9 mouse cellular contexts compared by ENCODE assay signal in the genomic region with DNA sequence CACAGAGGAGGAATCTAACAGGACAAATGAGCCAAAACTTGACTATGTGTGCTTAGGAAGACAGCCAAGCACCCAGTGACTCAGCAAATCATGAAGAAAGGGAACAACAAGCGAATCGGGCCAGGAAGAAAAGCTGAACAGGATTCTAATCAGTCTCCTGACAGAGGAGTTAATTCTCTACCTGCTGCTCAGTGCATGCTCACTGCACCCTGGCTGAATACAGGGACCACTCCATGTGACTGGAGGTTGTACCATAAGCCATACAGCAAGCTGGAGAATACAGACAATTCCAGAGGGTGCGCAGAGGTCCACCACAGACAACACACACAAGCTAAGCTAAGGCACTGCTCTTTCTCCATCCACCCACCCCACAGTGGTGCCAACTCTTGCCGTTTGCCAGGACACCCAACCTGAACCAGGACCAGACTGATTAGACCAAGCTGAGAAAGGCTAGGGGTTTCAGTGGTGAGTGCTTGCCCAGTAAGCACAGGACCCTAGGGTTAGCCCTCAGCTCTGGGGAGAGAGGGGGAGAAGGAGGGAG. TPM values are rescaled to one million over a fixed set of nuclear protein-coding genes. Genes with fewer than 3 reads are reported as not detected.
DNase-seq lines count a peak whose midpoint lies in the region; ATAC-seq and TF ChIP-seq lines count a peak whose summit lies in the region.
"Had no signal": no experiment of that assay in that cellular context is flagged by ENCODE, and none has a peak within 500 bp of the region (broad histone marks: within the 10 kb centered on the region; RNA-seq: fewer than 3 reads in every experiment).

No protein-coding gene starts in this region.

- ATAC-seq in forebrain, postnatal 0 days = no peak
- no peak for ATAC-seq in forebrain, embryonic 12.5 days (ENCODE audit: low FRiP score)
- no peak for ATAC-seq in lung, postnatal 0 days

- H3K9ac ChIP-seq in forebrain, postnatal 0 days = no peak overlapping the region
- no peak overlapping the region for H3K9ac ChIP-seq in forebrain, embryonic 12.5 days
- H3K9ac ChIP-seq in lung, postnatal 0 days (replicated peaks; ENCODE audit: low read depth) = no peak overlapping the region

- 58% methylated on average over 4 of the region's 4 CpGs for WGBS in forebrain, postnatal 0 days
- WGBS in forebrain, embryonic 12.5 days = 92% methylated on average over 4 of the region's 4 CpGs
- WGBS in lung, postnatal 0 days = 48% methylated on average over 4 of the region's 4 CpGs

- H3K27ac ChIP-seq in forebrain, postnatal 0 days (ENCODE audit: low read depth, low read length) = no peak overlapping the region
- no peak overlapping the region for H3K27ac ChIP-seq in forebrain, embryonic 12.5 days
- peak overlapping the region; percentile 65 for H3K27ac ChIP-seq in lung, postnatal 0 days (ENCODE audit: low read length)

- no peaks in the 10 kb centered on the region for H3K27me3 ChIP-seq in forebrain, postnatal 0 days (ENCODE audit: insufficient read depth, low read length)
- no peaks in the 10 kb centered on the region; the same call in 1 of the 2 replicates for H3K27me3 ChIP-seq in forebrain, embryonic 12.5 days
- no peaks in the 10 kb centered on the region for H3K27me3 ChIP-seq in lung, postnatal 0 days (replicated peaks; ENCODE audit: insufficient read depth, low read length)

- H3K4me1 ChIP-seq in forebrain, postnatal 0 days (ENCODE audit: insufficient read depth) = no peaks in the 10 kb centered on the region
- H3K4me1 ChIP-seq in forebrain, embryonic 12.5 days = peaks cover 18% of the 10 kb centered on the region
- H3K4me1 ChIP-seq in lung, postnatal 0 days (ENCODE audit: insufficient read depth, low read depth, low read length) = 0 out of 2 replicates have a peak, but pooled peaks cover 8% of the 10 kb centered on the region

- DNase-seq in forebrain, postnatal 0 days = peak; percentile 50
- peak; percentile 88 for DNase-seq in Muller cell, postnatal 12 days (ENCODE audit: inconsistent ontology term)
- peak; percentile 46 to 48 for DNase-seq in gastrocnemius, adult 8-10 months (ENCODE audit: low spot score in 2 of 2)
- DNase-seq in kidney, postnatal 36 days = peak; percentile 73 to 80
- DNase-seq in lung, postnatal 0 days (ENCODE audit: low spot score) = peak; percentile 82
- DNase-seq in thymus, adult 18-20 months = no peak
- DNase-seq in cerebellum, postnatal 14 days = no peak

- TF ChIP-seq CTCF in forebrain, postnatal 0 days (IDR thresholded peaks at IDR 0.05; ENCODE audit: low read depth) = no peak
- no peak for TF ChIP-seq CTCF in lung, postnatal 0 days (IDR thresholded peaks at IDR 0.05)

- H3K4me2 ChIP-seq in forebrain, postnatal 0 days (ENCODE audit: low read depth) = no peak overlapping the region
- H3K4me2 ChIP-seq in forebrain, embryonic 12.5 days = no peak overlapping the region
- H3K4me2 ChIP-seq in lung, postnatal 0 days (replicated peaks; ENCODE audit: low read depth, low read length) = no peak overlapping the region; the same call in 1 of the 2 replicates

- no peak overlapping the region for H3K4me3 ChIP-seq in forebrain, postnatal 0 days (ENCODE audit: low read depth, low read length)
- H3K4me3 ChIP-seq in forebrain, embryonic 12.5 days (replicated peaks) = no peak overlapping the region
- no peak overlapping the region for H3K4me3 ChIP-seq in lung, postnatal 0 days (ENCODE audit: low read depth, low read length)

- H3K36me3 ChIP-seq in forebrain, postnatal 0 days (ENCODE audit: insufficient read depth) = no peaks in the 10 kb centered on the region
- no peaks in the 10 kb centered on the region for H3K36me3 ChIP-seq in forebrain, embryonic 12.5 days (replicated peaks)
- no peaks in the 10 kb centered on the region for H3K36me3 ChIP-seq in lung, postnatal 0 days (ENCODE audit: insufficient read depth, low read length)

- H3K9me3 ChIP-seq in forebrain, postnatal 0 days (ENCODE audit: low read length) = no peaks in the 10 kb centered on the region
- no peaks in the 10 kb centered on the region for H3K9me3 ChIP-seq in forebrain, embryonic 12.5 days
- H3K9me3 ChIP-seq in lung, postnatal 0 days (ENCODE audit: low read length) = no peaks in the 10 kb centered on the region

- TF ChIP-seq EP300 in lung, postnatal 0 days (IDR thresholded peaks at IDR 0.05) = no peak

RNA-seq across cellular contexts. Expression of gene Gstm1, which starts 4.4 kb away (rescaled TPM):
- total RNA-seq in forebrain, postnatal 0 days (2014; rRNA removed) = 57.9 and 58.1 TPM in 2 replicates
- 190 and 241 TPM in 2 replicates for polyA plus RNA-seq in forebrain, postnatal 0 days (2015; fragmentation: Nextera tagmentation; extraction: Ambion mirVana)
- 23.7 and 29.7 TPM in 2 replicates for polyA plus RNA-seq in forebrain, embryonic 12.5 days (2016; fragmentation: Nextera tagmentation; extraction: Ambion mirVana)
- 100 to 1,000 TPM; 166 to 199 (median 185) TPM for total RNA-seq in gastrocnemius, adult 8-10 months (2022)
- polyA plus RNA-seq in lung, postnatal 0 days (2015; fragmentation: Nextera tagmentation; extraction: Ambion mirVana) = 230 and 249 TPM in 2 replicates

RNA-seq across cellular contexts. Expression of gene Gstm2, which starts 27.1 kb away (rescaled TPM):
- total RNA-seq in forebrain, postnatal 0 days (2014; rRNA removed) = 6.5 TPM in 2 replicates
- 11.9 and 12.0 TPM in 2 replicates for polyA plus RNA-seq in forebrain, postnatal 0 days (2015; fragmentation: Nextera tagmentation; extraction: Ambion mirVana)
- polyA plus RNA-seq in forebrain, embryonic 12.5 days (2016; fragmentation: Nextera tagmentation; extraction: Ambion mirVana) = 7.2 and 9.3 TPM in 2 replicates
- total RNA-seq in gastrocnemius, adult 8-10 months (2022) = 100 to 1,000 TPM in 2 of 4 experiments, 10 to 100 TPM in 2; 78.6 to 144 (median 111) TPM
- polyA plus RNA-seq in lung, postnatal 0 days (2015; fragmentation: Nextera tagmentation; extraction: Ambion mirVana) = 129 and 132 TPM in 2 replicates

RNA-seq across cellular contexts. Expression of gene Gstm4, which starts 31.3 kb away (rescaled TPM):
- total RNA-seq in forebrain, postnatal 0 days (2014; rRNA removed) = 5.5 and 5.6 TPM in 2 replicates
- 20.7 and 22.9 TPM in 2 replicates for polyA plus RNA-seq in forebrain, postnatal 0 days (2015; fragmentation: Nextera tagmentation; extraction: Ambion mirVana)
- polyA plus RNA-seq in forebrain, embryonic 12.5 days (2016; fragmentation: Nextera tagmentation; extraction: Ambion mirVana) = 11.3 and 12.2 TPM in 2 replicates
- total RNA-seq in gastrocnemius, adult 8-10 months (2022) = 10 to 100 TPM; 11.7 to 18.7 (median 14.1) TPM
- polyA plus RNA-seq in lung, postnatal 0 days (2015; fragmentation: Nextera tagmentation; extraction: Ambion mirVana) = 11.2 and 13.4 TPM in 2 replicates

RNA-seq across cellular contexts. Expression of gene Gstm3, which starts 44.3 kb away (rescaled TPM):
- total RNA-seq in forebrain, postnatal 0 days (2014; rRNA removed) = not detected in 2 replicates
- polyA plus RNA-seq in forebrain, postnatal 0 days (2015; fragmentation: Nextera tagmentation; extraction: Ambion mirVana) = not detected in 2 replicates
- not detected in 2 replicates for polyA plus RNA-seq in forebrain, embryonic 12.5 days (2016; fragmentation: Nextera tagmentation; extraction: Ambion mirVana)
- total RNA-seq in gastrocnemius, adult 8-10 months (2022) = not detected
- 0.27 and 0.40 TPM in 2 replicates for polyA plus RNA-seq in lung, postnatal 0 days (2015; fragmentation: Nextera tagmentation; extraction: Ambion mirVana)
- total RNA-seq: hematopoietic stem cell, adult 5-6 weeks had no signal

Comparison
In these comparisons a context has a peak if more than half of its experiments do, and no peak if none do; other contexts are left out.
1. DNase-seq: peak in forebrain, postnatal 0 days (single experiment), Muller cell, postnatal 12 days (single experiment), gastrocnemius, adult 8-10 months (2 of 2), kidney, postnatal 36 days (2 of 2) and lung, postnatal 0 days (single experiment); none in thymus, adult 18-20 months (0 of 2) and cerebellum, postnatal 14 days (0 of 2).
2. RNA of gene Gstm2, which starts 27.1 kb away (polyA plus RNA-seq): 129 to 132 TPM in lung, postnatal 0 days; 11.9 to 12.0 TPM in forebrain, postnatal 0 days and 7.2 to 9.3 TPM in forebrain, embryonic 12.5 days; every median in the first group is over 10 times any median in the second.